Mouse (Mus musculus): ENCODE data around the gene Tmem269.

Gene Tmem269

DNA sequence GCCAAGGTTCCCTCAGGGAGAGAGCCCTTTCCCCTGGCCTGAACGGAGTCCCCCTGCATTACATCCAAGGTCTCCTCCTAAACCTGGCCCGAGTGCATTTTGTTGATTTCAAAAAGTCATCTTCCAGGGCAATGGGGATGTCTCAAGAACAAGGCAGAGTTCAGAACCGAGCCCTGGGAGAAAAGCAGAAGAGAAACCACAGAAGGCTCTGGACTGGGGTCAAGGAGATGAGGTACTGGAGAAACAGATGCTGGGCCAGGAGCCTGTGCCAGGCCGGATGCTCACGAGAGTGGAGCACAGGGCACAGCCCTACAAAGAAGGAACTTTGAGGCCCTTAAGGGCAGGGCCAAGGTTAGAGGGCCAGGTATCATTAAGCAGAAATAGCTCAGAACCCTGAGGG lies 40.3 kb downstream of the Tmem269 start:
- no peak for DNase-seq

DNA sequence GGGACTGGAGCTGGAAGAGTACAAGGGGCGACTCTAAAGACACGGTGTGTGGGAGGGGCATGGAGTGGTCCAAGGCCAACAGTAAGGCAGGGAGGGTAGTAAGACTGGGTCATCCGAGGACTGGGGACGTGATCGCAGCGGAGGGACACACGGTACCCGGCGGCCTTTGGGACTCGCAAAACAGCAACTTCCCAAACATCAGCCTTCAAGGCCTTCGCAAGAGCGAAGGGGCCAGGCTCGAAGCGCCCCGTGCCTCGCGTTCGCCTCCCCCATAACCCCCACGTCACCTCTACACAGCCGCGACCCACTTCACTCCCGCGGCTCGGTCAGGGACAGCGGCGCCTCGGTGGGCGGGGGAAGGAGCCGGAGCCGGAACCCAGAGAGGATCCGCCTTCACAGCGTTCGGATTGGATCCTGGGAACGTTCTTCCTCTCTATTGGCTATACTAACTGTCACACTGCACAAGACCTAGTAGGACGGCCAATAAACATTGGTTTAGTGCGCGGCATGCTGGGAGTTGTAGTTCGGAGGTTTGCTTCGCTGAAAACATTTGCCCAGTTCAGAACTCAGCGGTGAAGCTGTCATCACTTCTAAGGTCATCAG lies 44.1 kb downstream of the Tmem269 start, which contains the start of gene Zfp691:
Gene Zfp691 (minus strand): TSS at position 345 of the 603 bp plus-strand sequence.
- peak; percentile 97 for DNase-seq

DNA sequence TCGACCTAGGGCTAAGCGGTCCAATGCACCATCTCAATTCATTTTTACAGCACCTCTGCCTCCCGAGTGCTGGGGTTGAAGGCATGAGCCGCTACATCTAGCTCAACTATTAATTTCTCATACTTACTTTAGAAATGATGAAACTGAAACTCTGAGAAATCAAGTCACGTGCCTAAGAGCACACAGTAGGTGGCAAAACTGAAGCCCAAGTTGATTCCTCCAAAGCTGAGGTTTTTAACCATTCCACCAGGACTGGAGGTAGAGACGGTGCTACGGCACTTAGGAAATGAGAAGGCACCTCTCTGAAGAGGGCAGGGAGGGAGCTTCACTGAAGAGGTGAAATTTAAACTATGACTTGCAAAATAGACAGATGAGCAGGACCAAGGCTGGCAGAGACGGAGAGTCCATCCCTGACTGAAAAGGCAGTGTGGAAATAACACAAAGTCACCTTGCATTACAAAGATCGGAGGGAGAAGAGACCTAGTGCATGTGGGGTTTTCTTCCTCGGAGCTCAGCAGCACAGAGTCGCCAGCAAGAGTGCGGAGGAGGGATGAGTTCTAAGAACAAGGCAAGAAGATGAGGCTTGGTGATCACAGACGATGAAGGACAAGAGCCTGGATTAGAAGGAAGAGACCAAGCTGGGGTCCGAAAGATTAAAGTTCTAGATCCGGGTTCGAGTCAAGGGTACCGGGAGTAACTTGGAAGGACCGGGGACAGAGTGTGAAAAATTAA lies 44.9 kb downstream of the Tmem269 start:
- no peak for DNase-seq

DNA sequence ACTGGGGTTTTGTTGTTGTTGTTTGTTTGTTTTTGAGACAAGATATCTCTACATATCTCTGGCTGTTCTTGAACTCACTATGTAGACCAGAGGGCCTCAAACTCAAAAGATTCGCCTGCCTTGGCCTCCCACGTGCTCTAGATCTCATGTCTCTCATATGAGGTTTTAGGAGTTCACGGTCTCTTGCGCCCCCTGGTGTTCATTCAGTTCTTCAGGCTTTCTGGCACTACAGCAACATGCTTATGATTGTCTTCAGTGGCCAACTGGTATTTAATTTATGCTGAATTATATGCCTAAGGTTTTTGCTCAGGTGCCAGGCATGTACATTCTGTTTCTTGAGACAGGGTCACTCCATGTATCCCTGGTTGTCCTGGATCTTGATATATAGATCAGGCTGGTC lies 50.4 kb downstream of the Tmem269 start:
- peak; percentile 76 for DNase-seq

DNA sequence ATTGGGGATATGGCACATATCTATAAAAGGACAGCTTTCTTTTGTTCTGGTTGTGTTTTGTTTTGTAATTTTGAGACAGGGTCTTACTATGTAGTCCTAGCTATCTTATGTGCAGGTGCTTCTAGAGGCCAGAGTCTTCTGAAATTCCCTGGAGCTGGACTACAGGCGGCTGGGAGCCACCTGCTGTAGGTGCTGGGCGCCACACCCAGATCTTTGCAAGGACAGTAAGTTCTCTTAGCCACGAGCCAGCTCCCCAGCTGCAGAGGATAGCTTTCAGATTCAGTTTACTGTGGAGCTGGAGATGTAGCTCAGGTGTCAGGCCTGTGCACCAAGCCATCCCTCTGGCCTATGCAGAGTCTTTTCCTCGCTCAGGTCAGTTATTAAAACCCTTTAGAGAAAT lies 50.9 kb downstream of the Tmem269 start:
- no peak for DNase-seq

DNA sequence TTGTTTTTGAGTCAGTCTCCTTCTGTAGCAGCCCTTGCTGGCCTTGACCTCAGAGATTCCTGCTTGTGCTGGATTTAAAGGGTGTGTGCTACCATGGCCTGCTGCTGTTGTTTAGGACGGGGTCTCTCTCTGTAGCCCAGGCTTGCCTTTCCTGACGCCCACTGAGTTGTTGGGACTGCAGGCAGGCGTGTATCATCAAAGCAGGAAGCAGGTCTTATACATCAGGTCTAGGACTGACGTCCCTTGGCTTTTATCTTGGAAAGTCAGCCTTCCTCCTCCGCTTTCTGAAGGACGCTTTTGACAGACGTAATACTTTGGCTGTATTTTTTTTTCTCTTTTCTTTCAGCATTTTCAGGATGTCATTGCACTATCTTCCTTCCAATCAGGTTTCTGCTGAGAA lies 52.1 kb downstream of the Tmem269 start:
- no peak for DNase-seq

DNA sequence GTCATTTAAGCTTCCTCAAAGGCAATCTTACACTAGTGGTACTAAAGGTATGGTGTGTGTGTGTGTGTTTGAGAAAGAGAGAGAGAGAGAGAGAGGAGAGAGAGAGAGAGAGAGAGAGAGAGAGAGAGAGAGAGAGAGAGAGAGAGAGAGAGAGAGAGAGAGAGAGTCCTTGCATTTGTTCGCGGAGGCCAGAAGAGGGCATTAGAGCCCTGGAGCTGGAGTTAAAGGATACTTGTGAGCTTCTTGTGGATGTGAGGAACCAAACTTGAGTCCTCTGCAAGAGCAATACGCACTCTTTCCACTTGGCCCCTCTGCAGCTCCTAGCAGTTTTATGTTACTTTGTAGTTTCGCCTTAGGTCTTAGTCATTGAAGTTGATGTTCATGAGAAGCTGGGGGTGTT lies 55.0 kb downstream of the Tmem269 start:
- no peak for DNase-seq

DNA sequence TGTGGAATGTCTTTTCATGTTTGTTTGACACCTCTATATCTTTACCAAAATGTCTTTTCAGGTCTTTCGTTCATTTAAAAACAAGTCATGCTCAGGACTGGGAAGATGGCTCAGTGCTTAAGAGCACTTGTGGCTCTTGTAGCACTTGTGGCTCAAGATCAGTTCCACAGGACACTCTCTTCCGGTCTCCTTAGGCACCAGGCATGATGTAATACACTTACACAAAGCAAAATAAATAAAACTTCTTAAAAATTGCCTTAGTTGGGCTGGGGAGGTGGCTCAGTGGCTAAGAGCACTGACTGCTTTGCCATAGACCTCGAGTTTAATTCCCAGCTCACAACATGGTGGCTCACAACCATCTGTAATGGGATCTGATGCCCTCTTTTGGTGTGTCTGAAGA lies 56.7 kb downstream of the Tmem269 start:
- DNase-seq = no peak

DNA sequence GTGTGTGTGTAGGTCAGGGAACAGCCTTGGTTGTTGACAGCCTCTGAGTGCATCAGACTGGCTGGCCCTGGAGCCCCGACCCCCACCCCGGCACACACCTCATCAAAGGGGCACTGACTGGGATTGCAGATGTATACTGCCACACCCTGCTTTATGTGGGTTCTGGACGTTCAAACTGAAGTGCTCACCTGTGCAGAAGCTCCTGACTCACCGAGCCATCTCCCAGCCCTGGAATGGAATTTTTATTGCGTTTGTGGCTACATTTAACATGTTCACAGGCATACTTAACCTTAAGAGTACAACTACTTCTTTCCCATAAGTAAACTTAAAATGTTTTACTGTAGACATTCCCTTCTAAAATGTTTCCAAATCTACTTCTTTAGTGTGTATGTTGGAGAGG lies 60.1 kb downstream of the Tmem269 start:
- no peak for DNase-seq

DNA sequence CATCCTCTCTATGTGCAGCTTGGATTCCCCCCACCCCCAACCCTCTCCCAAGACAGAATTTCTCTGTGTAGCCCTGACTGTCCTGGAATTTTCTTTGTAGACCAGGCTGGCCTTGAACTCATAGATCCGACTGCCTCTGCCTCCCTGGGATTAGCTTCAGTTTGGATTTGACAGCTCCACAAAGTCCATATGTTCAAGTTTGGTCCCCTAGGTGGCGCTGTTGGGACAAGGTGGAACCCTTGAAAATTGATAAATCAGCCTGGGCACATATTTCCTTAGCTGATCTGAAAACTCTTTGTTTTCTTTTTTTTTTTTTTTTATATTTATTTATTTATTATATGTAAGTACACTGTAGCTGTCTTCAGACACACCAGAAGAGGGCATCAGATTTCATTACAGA lies 60.8 kb downstream of the Tmem269 start:
- peak; percentile 43 for DNase-seq
